Mouse (Mus musculus) bone marrow macrophage, adult 2 months (primary cell): ENCODE data around the gene Col8a2. TPM values are rescaled to one million over a fixed set of nuclear protein-coding genes. Genes with fewer than 3 reads are reported as not detected.

Experiments used
- H3K27ac ChIP-seq: 2 replicates; pipeline ENCODE4 v1.5.1; 2012; ENCODE audit warnings: low read depth, low read length; ENCODE audit not compliant: insufficient read depth
- H3K4me1 ChIP-seq: 2 replicates; pipeline ENCODE4 v1.6.1; 2012; ENCODE audit warnings: low read length; ENCODE audit not compliant: control insufficient read depth, insufficient read depth
- H3K4me3 ChIP-seq: 2 replicates; pipeline ENCODE4 v1.5.1; 2012; ENCODE audit warnings: mild to moderate bottlenecking, low read length, moderate library complexity; ENCODE audit not compliant: insufficient read depth
- CTCF ChIP-seq: IDR thresholded peaks from 2 replicates; pipeline ENCODE4 v1.5.1; 2012; ENCODE audit warnings: low read depth, mild to moderate bottlenecking, low read length, moderate library complexity
- POLR2A ChIP-seq: IDR thresholded peaks from 2 replicates; pipeline ENCODE4 v1.6.1; 2012; ENCODE audit warnings: mild to moderate bottlenecking, low read depth, low read length, borderline replicate concordance
- polyA plus RNA-seq: library from polyadenylated mRNA; stranded (reverse); fragments of >200 nt; gene quantifications from 2 replicates; pipeline ENCODE4 v1.2.4, GENCODE M21; 2012; ENCODE audit not compliant: missing spikeins, insufficient read depth, insufficient read length

Gene Col8a2
- polyA plus RNA-seq, 1 experiment = not detected

GRCm38 (mm10) chr4:126259523-126260160, 27.0 kb upstream of the Col8a2 start:
- TF ChIP-seq POLR2A (no peak), CTCF (no peak)
- Histone ChIP-seq H3K4me1 (peaks cover 34% of the 10 kb centered on the region), H3K4me3 (peak overlapping the region; percentile 41), H3K27ac (peak overlapping the region; percentile 96)

- H3K4me3 ChIP-seq = peak overlapping the region; percentile 19
- peaks cover 34% of the 10 kb centered on the region for H3K4me1 ChIP-seq
- TF ChIP-seq CTCF = no peak
- TF ChIP-seq POLR2A = no peak
- H3K27ac ChIP-seq = peak overlapping the region; percentile 96
These were observed 25.9 kb upstream of the Col8a2 start for GRCm38 (mm10) chr4:126260520-126261201.

- Histone ChIP-seq H3K4me1 (peaks cover 34% of the 10 kb centered on the region), H3K4me3 (0 out of 2 replicates have a peak overlapping the region, but pooled peaks have one; percentile 12), H3K27ac (peak overlapping the region; percentile 96)
- TF ChIP-seq POLR2A (no peak), CTCF (no peak)
These were observed 25.3 kb upstream of the Col8a2 start for GRCm38 (mm10) chr4:126261266-126261665.

GRCm38 (mm10) chr4:126261675-126262074, 24.9 kb upstream of the Col8a2 start:
- Histone ChIP-seq H3K4me1 (peaks cover 34% of the 10 kb centered on the region), H3K4me3 (no peak overlapping the region), H3K27ac (peak overlapping the region; percentile 96)
- TF ChIP-seq POLR2A = no peak
- no peak for TF ChIP-seq CTCF

GRCm38 (mm10) chr4:126262119-126262807, 24.3 kb upstream of the Col8a2 start, which contains the start of gene Trappc3:
Gene Trappc3 (plus strand): TSS chr4:126262325.
- Histone ChIP-seq H3K27ac (peak within 1 kb of the TSS; percentile 96), H3K4me3 (peak within 1 kb of the TSS; percentile 88), H3K4me1 (peaks cover 33% of the 10 kb centered on the region)
- TF ChIP-seq CTCF = peak; percentile 79
- no peak for TF ChIP-seq POLR2A

GRCm38 (mm10) chr4:126269292-126269691, 17.3 kb upstream of the Col8a2 start:
- no peak overlapping the region for H3K27ac ChIP-seq
- TF ChIP-seq CTCF (no peak), POLR2A (no peak)
- H3K4me1 ChIP-seq = no peaks in the 10 kb centered on the region

GRCm38 (mm10) chr4:126273753-126274152, 12.8 kb upstream of the Col8a2 start:
- TF ChIP-seq POLR2A (no peak), CTCF (no peak)
- Histone ChIP-seq H3K27ac (no peak overlapping the region), H3K4me1 (no peaks in the 10 kb centered on the region), H3K4me3 (no peak overlapping the region)

More at GRCm38 (mm10) chr4:126269292-126269691, 17.3 kb upstream of the Col8a2 start:
- no peak overlapping the region for H3K4me3 ChIP-seq

- H3K4me1 ChIP-seq = no peaks in the 10 kb centered on the region
- H3K27ac ChIP-seq = no peak overlapping the region
- no peak overlapping the region for H3K4me3 ChIP-seq
- TF ChIP-seq CTCF (no peak), POLR2A (no peak)
These were observed 11.5 kb upstream of the Col8a2 start for GRCm38 (mm10) chr4:126275081-126275480.

GRCm38 (mm10) chr4:126275681-126276131, 10.9 kb upstream of the Col8a2 start:
- no peak overlapping the region for H3K27ac ChIP-seq
- TF ChIP-seq CTCF (no peak), POLR2A (no peak)
- H3K4me1 ChIP-seq = no peaks in the 10 kb centered on the region
- no peak overlapping the region for H3K4me3 ChIP-seq

GRCm38 (mm10) chr4:126277906-126278564, 8.6 kb upstream of the Col8a2 start:
- peak; percentile 93 for TF ChIP-seq CTCF
- no peak for TF ChIP-seq POLR2A
- Histone ChIP-seq H3K4me3 (no peak overlapping the region), H3K27ac (no peak overlapping the region), H3K4me1 (no peaks in the 10 kb centered on the region)
